Mouse (Mus musculus) midbrain, embryonic 14.5 days (tissue): ENCODE measurements around the gene Ugt2b38. TPM values are rescaled to one million over a fixed set of nuclear protein-coding genes. Genes with fewer than 3 reads are reported as not detected.
A peak's percentile ranks its signal among the peaks of the same experiment; 100 is the strongest.
"Not testable (repeated sequence)": the region's sequence is repeated elsewhere in the genome, so short reads cannot be mapped to it uniquely, and the experiment has no call there.

Experiments used
- ATAC-seq: fragments of 200-750 bp; cut with Nextera tagmentation; 2 replicates; pipeline ENCODE4 v1.8.0; 2017; ENCODE audit warnings: moderate number of reproducible peaks, moderate library complexity; ENCODE audit not compliant: low FRiP score, low TSS enrichment
- DNase-seq: peaks from one replicate; pipeline ENCODE4 v3.0.0-alpha.2; 2015
- H3K27ac ChIP-seq: fragments of 300-500 bp; sonication (generic); replicated peaks from 2 replicates; pipeline ENCODE4 v1.5.1; 2014; ENCODE audit warnings: mild to moderate bottlenecking, low read depth, low read length, moderate library complexity
- H3K27me3 ChIP-seq: fragments of 300-500 bp; sonication (generic); 2 replicates; pipeline ENCODE4 v1.6.1; 2014; ENCODE audit warnings: low read length, control low read depth, mixed read lengths; ENCODE audit not compliant: control insufficient read depth, insufficient read depth
- H3K36me3 ChIP-seq: fragments of 300-500 bp; sonication (generic); 2 replicates; pipeline ENCODE4 v1.6.1; 2014; ENCODE audit warnings: low read length, control low read depth; ENCODE audit not compliant: control insufficient read depth, insufficient read depth
- H3K4me1 ChIP-seq: fragments of 300-500 bp; sonication (generic); 2 replicates; pipeline ENCODE4 v1.6.1; 2014; ENCODE audit warnings: mild to moderate bottlenecking, antibody characterized with exemption, low read length, control low read depth; ENCODE audit not compliant: control insufficient read depth, insufficient read depth
- H3K4me2 ChIP-seq: fragments of 300-500 bp; sonication (generic); 2 replicates; pipeline ENCODE4 v1.6.1; 2014; ENCODE audit warnings: mild to moderate bottlenecking, low read length, moderate library complexity
- H3K4me3 ChIP-seq: fragments of 300-500 bp; sonication (generic); replicated peaks from 2 replicates; pipeline ENCODE4 v1.5.1; 2014; ENCODE audit warnings: low read depth, low read length
- H3K9ac ChIP-seq: fragments of 300-500 bp; sonication (generic); replicated peaks from 2 replicates; pipeline ENCODE4 v1.6.1; 2014; ENCODE audit warnings: mild to moderate bottlenecking, low read length, moderate library complexity
- H3K9me3 ChIP-seq: fragments of 300-500 bp; sonication (generic); 2 replicates; pipeline ENCODE4 v1.6.1; 2016; ENCODE audit warnings: low read length, control low read depth, mixed read lengths; ENCODE audit not compliant: control insufficient read depth
- WGBS: fragments of 180-500 bp; shearing (Covaris S2); extraction: QIAGEN DNeasy Blood & Tissue Kit; methylation state at CpG from one replicate; pipeline ENCODE4 v1.1.7; 2014; 5-methylcytosine and 5-hydroxymethylcytosine counted together
- polyA plus RNA-seq: library from polyadenylated mRNA; unstranded; fragments of >200 nt; fragmentation: Nextera tagmentation; extraction: Ambion mirVana; gene quantifications from 2 replicates; pipeline ENCODE4 v1.2.1, GENCODE M21; 2014

Gene Ugt2b38
- polyA plus RNA-seq, result not detected in 2 replicates

GRCm38 (mm10) chr5:87424041-87424440, at the start of gene Ugt2b38:
Gene Ugt2b38, minus strand, starts transcription at chr5:87424203.
- not testable (repeated sequence) for DNase-seq, ATAC-seq, H3K4me3 ChIP-seq, H3K36me3 ChIP-seq, H3K4me2 ChIP-seq, H3K27me3 ChIP-seq, H3K9me3 ChIP-seq, H3K9ac ChIP-seq, H3K27ac ChIP-seq, H3K4me1 ChIP-seq
- 94% methylated on average over 1 of the region's 2 CpGs for WGBS

GRCm38 (mm10) chr5:87458810-87459209, 34.8 kb upstream of the Ugt2b38 start:
- 22% methylated on average over 1 of the region's 1 CpGs for WGBS
- no peaks in the 10 kb centered on the region for H3K27me3 ChIP-seq
- no peak overlapping the region for H3K9ac ChIP-seq
- no peak overlapping the region for H3K4me3 ChIP-seq
- H3K9me3 ChIP-seq, result no peaks in the 10 kb centered on the region
- no peaks in the 10 kb centered on the region for H3K4me1 ChIP-seq
- no peaks in the 10 kb centered on the region for H3K36me3 ChIP-seq
- no peak for ATAC-seq
- H3K27ac ChIP-seq, result no peak overlapping the region
- H3K4me2 ChIP-seq, result no peak overlapping the region
- no peak for DNase-seq

GRCm38 (mm10) chr5:87457701-87458100, 33.7 kb upstream of the Ugt2b38 start:
- no peaks in the 10 kb centered on the region for H3K9me3 ChIP-seq
- no peak overlapping the region for H3K9ac ChIP-seq
- H3K4me3 ChIP-seq, result no peak overlapping the region
- H3K4me1 ChIP-seq, result no peaks in the 10 kb centered on the region
- no peak overlapping the region for H3K27ac ChIP-seq
- no peaks in the 10 kb centered on the region for H3K27me3 ChIP-seq
- ATAC-seq (no peak), DNase-seq (no peak)
- no peak overlapping the region for H3K4me2 ChIP-seq
- H3K36me3 ChIP-seq, result no peaks in the 10 kb centered on the region

- 94% methylated on average over 3 of the region's 3 CpGs for WGBS
- Histone ChIP-seq H3K4me1 (no peaks in the 10 kb centered on the region), H3K9ac (no peak overlapping the region), H3K4me2 (no peak overlapping the region), H3K4me3 (no peak overlapping the region), H3K36me3 (no peaks in the 10 kb centered on the region), H3K9me3 (no peaks in the 10 kb centered on the region), H3K27ac (no peak overlapping the region), H3K27me3 (no peaks in the 10 kb centered on the region)
- DNase-seq, result no peak
- no peak for ATAC-seq
These were observed 32.3 kb upstream of the Ugt2b38 start for GRCm38 (mm10) chr5:87456216-87456850.

- Histone ChIP-seq H3K27me3 (no peaks in the 10 kb centered on the region), H3K27ac (no peak overlapping the region), H3K36me3 (no peaks in the 10 kb centered on the region), H3K4me2 (no peak overlapping the region), H3K9me3 (no peaks in the 10 kb centered on the region), H3K9ac (no peak overlapping the region), H3K4me1 (no peaks in the 10 kb centered on the region), H3K4me3 (no peak overlapping the region)
- DNase-seq (no peak), ATAC-seq (no peak)
These were observed 31.5 kb upstream of the Ugt2b38 start for GRCm38 (mm10) chr5:87455519-87455918.

- ATAC-seq, DNase-seq, H3K4me1 ChIP-seq, H3K27me3 ChIP-seq, H3K27ac ChIP-seq, H3K4me3 ChIP-seq, H3K9me3 ChIP-seq, H3K9ac ChIP-seq, H3K36me3 ChIP-seq, H3K4me2 ChIP-seq: not testable (repeated sequence)
- WGBS, result 76% methylated on average over 4 of the region's 5 CpGs
These were observed 28.5 kb upstream of the Ugt2b38 start for GRCm38 (mm10) chr5:87452514-87452913.

GRCm38 (mm10) chr5:87436264-87436663, 12.3 kb upstream of the Ugt2b38 start:
- no peak overlapping the region for H3K4me3 ChIP-seq
- H3K36me3 ChIP-seq, result no peaks in the 10 kb centered on the region
- ATAC-seq, result no peak
- peak; percentile 46 for DNase-seq
- 46% methylated on average over 3 of the region's 3 CpGs for WGBS
- no peak overlapping the region for H3K27ac ChIP-seq
- no peak overlapping the region for H3K9ac ChIP-seq
- no peaks in the 10 kb centered on the region for H3K4me1 ChIP-seq
- H3K4me2 ChIP-seq, result no peak overlapping the region
- H3K9me3 ChIP-seq, result no peaks in the 10 kb centered on the region
- H3K27me3 ChIP-seq, result no peaks in the 10 kb centered on the region

- no peak overlapping the region for H3K27ac ChIP-seq
- H3K36me3 ChIP-seq, result no peaks in the 10 kb centered on the region
- ATAC-seq (no peak), DNase-seq (no peak)
- no peaks in the 10 kb centered on the region for H3K27me3 ChIP-seq
- no peak overlapping the region for H3K9ac ChIP-seq
- H3K4me2 ChIP-seq, result no peak overlapping the region
- no peaks in the 10 kb centered on the region for H3K9me3 ChIP-seq
- WGBS, result 88% methylated on average over 3 of the region's 3 CpGs
- no peaks in the 10 kb centered on the region for H3K4me1 ChIP-seq
- no peak overlapping the region for H3K4me3 ChIP-seq
These were observed 1.7 kb upstream of the Ugt2b38 start for GRCm38 (mm10) chr5:87425676-87426075.

- no peaks in the 10 kb centered on the region for H3K36me3 ChIP-seq
- 93% methylated on average over 4 of the region's 4 CpGs for WGBS
- no peak overlapping the region for H3K4me3 ChIP-seq
- no peak overlapping the region for H3K4me2 ChIP-seq
- ATAC-seq, result no peak
- H3K9me3 ChIP-seq, result no peaks in the 10 kb centered on the region
- H3K27me3 ChIP-seq, result no peaks in the 10 kb centered on the region
- DNase-seq, result no peak
- H3K27ac ChIP-seq, result no peak overlapping the region
- H3K9ac ChIP-seq, result no peak overlapping the region
- H3K4me1 ChIP-seq, result no peaks in the 10 kb centered on the region
These were observed 27.0 kb downstream of the Ugt2b38 start for GRCm38 (mm10) chr5:87396968-87397367.
